Mouse (Mus musculus) spleen, postnatal 10 days (tissue): Measurements from ENCODE around the gene Phgdh.

Experiments
- DNase-seq, 2 experiments: peaks; one replicate each; pipeline ENCODE4 v3.0.0; 2021 to 2022; ENCODE audit warnings: low spot score in 2 of 2

Gene Phgdh

GRCm38 (mm10) chr3:98339706-98340109 lies at the start of gene Phgdh:
TSS of gene Phgdh (minus strand) at chr3:98339990.
- DNase-seq = peak in 1 of 2 experiments; percentile 72

- DNase-seq = no peak
These were observed 49.5 kb upstream of the Phgdh start for GRCm38 (mm10) chr3:98389305-98389704.

GRCm38 (mm10) chr3:98387756-98388155 lies 48.0 kb upstream of the Phgdh start:
- DNase-seq = no peak

GRCm38 (mm10) chr3:98387086-98387485 lies 47.3 kb upstream of the Phgdh start:
- DNase-seq = no peak

- DNase-seq = no peak
These were observed 43.4 kb upstream of the Phgdh start for GRCm38 (mm10) chr3:98383024-98383790.

- peak in 1 of 2 experiments; percentile 21 for DNase-seq
These were observed 42.6 kb upstream of the Phgdh start, which contains the start of gene Zfp697 for GRCm38 (mm10) chr3:98382246-98382939. TSS of gene Zfp697 (plus strand) at chr3:98382461.

- DNase-seq = no peak
These were observed 42.0 kb upstream of the Phgdh start for GRCm38 (mm10) chr3:98381677-98382245.

- DNase-seq = no peak
These were observed 39.4 kb upstream of the Phgdh start for GRCm38 (mm10) chr3:98379236-98379635.

GRCm38 (mm10) chr3:98378267-98378666 lies 38.5 kb upstream of the Phgdh start:
- DNase-seq = no peak

GRCm38 (mm10) chr3:98374980-98375379 lies 35.2 kb upstream of the Phgdh start:
- DNase-seq = no peak

GRCm38 (mm10) chr3:98374062-98374719 lies 34.4 kb upstream of the Phgdh start:
- DNase-seq = no peak

GRCm38 (mm10) chr3:98368776-98369175 lies 29.0 kb upstream of the Phgdh start:
- DNase-seq = no peak

- DNase-seq = no peak
These were observed 28.5 kb upstream of the Phgdh start for GRCm38 (mm10) chr3:98368283-98368682.

GRCm38 (mm10) chr3:98366823-98367222 lies 27.0 kb upstream of the Phgdh start:
- DNase-seq = no peak

- DNase-seq = no peak
These were observed 26.3 kb upstream of the Phgdh start for GRCm38 (mm10) chr3:98366086-98366485.

- DNase-seq = no peak
These were observed 23.0 kb upstream of the Phgdh start for GRCm38 (mm10) chr3:98362753-98363152.

- DNase-seq = no peak
These were observed 17.0 kb upstream of the Phgdh start for GRCm38 (mm10) chr3:98356632-98357370.

- no peak for DNase-seq
These were observed 16.2 kb upstream of the Phgdh start for GRCm38 (mm10) chr3:98356026-98356365.

GRCm38 (mm10) chr3:98355344-98356025 lies 15.7 kb upstream of the Phgdh start:
- DNase-seq = no peak

GRCm38 (mm10) chr3:98353892-98354291 lies 14.1 kb upstream of the Phgdh start:
- DNase-seq = peak; percentile 26 to 77

- no peak for DNase-seq
These were observed 8.9 kb upstream of the Phgdh start for GRCm38 (mm10) chr3:98348705-98349104.
